Mouse (Mus musculus) large intestine, adult 2 months (tissue): Measurements from ENCODE around the gene BC016579. TPM values are rescaled to one million over a fixed set of nuclear protein-coding genes. Genes with fewer than 3 reads are reported as not detected.
A peak's percentile ranks its signal among the peaks of the same experiment; 100 is the strongest.

Source experiments
- DNase-seq: peaks from one replicate; pipeline ENCODE4 v3.0.0-alpha.2; 2012; ENCODE audit warnings: low read depth, low spot score
- WGBS: fragments of 180-500 bp; shearing (Covaris S2); methylation state at CpG from one replicate; pipeline ENCODE4 v1.1.7; 2018; 5-methylcytosine and 5-hydroxymethylcytosine counted together
- polyA plus RNA-seq: library from polyadenylated mRNA; depleted of rRNA; stranded (reverse); fragments of >200 nt; gene quantifications from 2 replicates; pipeline ENCODE4 v1.2.3, GENCODE M21; 2012; rRNA removed

The BC016579 gene
- polyA plus RNA-seq, 1 experiment = 3.0 TPM

DNA sequence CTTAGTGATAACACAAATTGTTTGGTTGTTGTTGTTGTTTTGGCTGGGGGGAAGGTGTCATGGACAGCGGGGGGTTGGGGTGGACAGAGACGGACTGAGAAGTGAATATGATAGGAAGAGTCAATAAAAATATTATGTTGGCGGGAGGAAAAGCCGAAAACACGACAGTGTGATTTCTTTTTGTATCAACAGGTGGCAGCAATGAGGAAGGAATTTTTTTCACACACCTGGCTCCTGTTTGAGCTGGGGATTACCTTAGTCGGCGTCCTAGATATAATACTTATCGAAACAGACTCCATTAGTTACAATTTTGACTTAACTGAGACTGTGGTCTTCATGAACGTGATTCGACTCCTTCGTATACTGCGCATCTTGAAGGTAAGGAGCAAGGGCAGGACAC lies 74.0 kb downstream of the BC016579 start:
- 37% methylated on average over 12 of the region's 12 CpGs for WGBS
- DNase-seq = peak; percentile 13

Other genes with a start within 250 kb of the BC016579 start
- gene Cd200, start 245.0 kb downstream of the BC016579 start, polyA plus RNA-seq = 30.2 and 54.1 TPM in 2 replicates
- 2.9 and 7.0 TPM in 2 replicates for gene Gm609, start 161.1 kb downstream of the BC016579 start, polyA plus RNA-seq
- 4.4 and 14.3 TPM in 2 replicates for gene Gm17783, start 122.0 kb downstream of the BC016579 start, polyA plus RNA-seq
- gene Slc9c1, start 118.8 kb downstream of the BC016579 start, polyA plus RNA-seq = not detected in 2 replicates
- 0.99 and 1.0 TPM in 2 replicates for gene Gcsam, start 43.7 kb downstream of the BC016579 start, polyA plus RNA-seq
- 0.19 and 0.56 TPM in 2 replicates for gene Tmprss7, start 39.6 kb upstream of the BC016579 start, polyA plus RNA-seq
- gene Tagln3, start 70.5 kb upstream of the BC016579 start, polyA plus RNA-seq = 0.93 and 1.3 TPM in 2 replicates
- gene Abhd10, start 88.9 kb upstream of the BC016579 start, polyA plus RNA-seq = 5.4 and 6.0 TPM in 2 replicates